Mouse (Mus musculus): ENCODE results near the gene Gfm1. TPM values are rescaled to one million over a fixed set of nuclear protein-coding genes. Genes with fewer than 3 reads are reported as not detected.
A peak's percentile ranks its signal among the peaks of the same experiment; 100 is the strongest.

Gene Gfm1
- total and polyA plus RNA-seq, 3 experiments, result 47.0 to 98.9 (median 74.9) TPM

GRCm38 (mm10) chr3:67459881-67460280 is 30.0 kb downstream of the Gfm1 start:
- no peaks in the 10 kb centered on the region for H3K9me3 ChIP-seq (replicated peaks; ENCODE audit: low read length)
- no peak overlapping the region for H3K4me2 ChIP-seq (ENCODE audit: insufficient read depth, low read depth, poor library complexity, severe bottlenecking)
- TF ChIP-seq ZKSCAN1 (IDR thresholded peaks at IDR 0.05; ENCODE audit: borderline replicate concordance, low read depth, low read length) (no peak), MAZ (IDR thresholded peaks at IDR 0.05; ENCODE audit: low read depth, low read length) (no peak)
- no peaks in the 10 kb centered on the region for H3K27me3 ChIP-seq (replicated peaks)
- in situ Hi-C loops (cut with MboI; ENCODE audit: low pct_ligation_motif_present, low pct_unique_long_range_greater_than_20kb, low sequenced_read_pairs) (no loop called here), dilution Hi-C loops (cut with MboI; ENCODE audit: extremely low pct_ligation_motif_present, extremely low pct_unique_long_range_greater_than_20kb, low sequenced_read_pairs) (no loop called here)
- no peak for DNase-seq (ENCODE audit: extremely low read depth)
- H3K4me1 ChIP-seq (ENCODE audit: control insufficient read depth in 1 of 2, insufficient read depth in 2 of 2), result peaks cover 3 to 24% of the 10 kb centered on the region in 2 experiments; a peak in 3 of 4 replicates
- H3K4me3 ChIP-seq (replicated peaks in 1 of 3; ENCODE audit: low read depth in 2 of 3, low read length in 2 of 3, poor library complexity in 1 of 3), result no peak overlapping the region
- no peak overlapping the region for H3K27ac ChIP-seq (ENCODE audit: insufficient read depth, low read depth)
- H3K79me2 ChIP-seq (replicated peaks; ENCODE audit: control insufficient read depth, extremely low read depth, insufficient read depth, poor library complexity, severe bottlenecking), result peaks cover 6% of the 10 kb centered on the region; the same call in 1 of the 2 replicates
- H3K9ac ChIP-seq (ENCODE audit: insufficient read depth, low read depth), result no peak overlapping the region
- peaks cover 45 to 63% of the 10 kb centered on the region in 2 experiments for H3K36me3 ChIP-seq (replicated peaks in 1 of 2; ENCODE audit: control insufficient read depth in 1 of 2, insufficient read depth in 1 of 2, low read length in 1 of 2)

- H3K4me2 ChIP-seq (ENCODE audit: insufficient read depth, low read depth, poor library complexity, severe bottlenecking), result 0 out of 2 replicates have a peak overlapping the region, but pooled peaks have one; percentile 16
- peaks cover 6% of the 10 kb centered on the region; the same call in 1 of the 2 replicates for H3K79me2 ChIP-seq (replicated peaks; ENCODE audit: control insufficient read depth, extremely low read depth, insufficient read depth, poor library complexity, severe bottlenecking)
- H3K4me1 ChIP-seq (ENCODE audit: control insufficient read depth in 1 of 2, insufficient read depth in 2 of 2), result peaks cover 3 to 24% of the 10 kb centered on the region in 2 experiments; a peak in 3 of 4 replicates
- no peak for DNase-seq (ENCODE audit: extremely low read depth)
- TF ChIP-seq MYC (IDR thresholded peaks at IDR 0.05; ENCODE audit: low read depth, low read length) (no peak), ELF1 (IDR thresholded peaks at IDR 0.05; ENCODE audit: low read depth, low read length) (no peak), ZC3H11A (IDR thresholded peaks at IDR 0.05; ENCODE audit: low read depth, low read length) (no peak), ZMIZ1 (IDR thresholded peaks at IDR 0.05; ENCODE audit: low read depth, low read length) (no peak), IRF4 (IDR thresholded peaks at IDR 0.05; ENCODE audit: low read depth, low read length) (no peak), E2F4 (IDR thresholded peaks at IDR 0.05; ENCODE audit: insufficient replicate concordance, low read depth, low read length) (no peak)
- peaks cover 34 to 56% of the 10 kb centered on the region in 2 experiments for H3K36me3 ChIP-seq (replicated peaks in 1 of 2; ENCODE audit: control insufficient read depth in 1 of 2, insufficient read depth in 1 of 2, low read length in 1 of 2)
- no peak overlapping the region for H3K9ac ChIP-seq (ENCODE audit: insufficient read depth, low read depth)
- H3K9me3 ChIP-seq (replicated peaks; ENCODE audit: low read length), result no peaks in the 10 kb centered on the region
- no peaks in the 10 kb centered on the region for H3K27me3 ChIP-seq (replicated peaks)
- in situ Hi-C loops (cut with MboI; ENCODE audit: low pct_ligation_motif_present, low pct_unique_long_range_greater_than_20kb, low sequenced_read_pairs), result no loop called here
- H3K4me3 ChIP-seq (replicated peaks in 1 of 3; ENCODE audit: low read depth in 2 of 3, low read length in 2 of 3, poor library complexity in 1 of 3), result no peak overlapping the region
- dilution Hi-C loops (cut with MboI; ENCODE audit: extremely low pct_ligation_motif_present, extremely low pct_unique_long_range_greater_than_20kb, low sequenced_read_pairs), result no loop called here
- H3K27ac ChIP-seq (ENCODE audit: insufficient read depth, low read depth), result no peak overlapping the region
Observed at GRCm38 (mm10) chr3:67462015-67462414, 32.1 kb downstream of the Gfm1 start.

- H3K27me3 ChIP-seq (replicated peaks), result no peaks in the 10 kb centered on the region
- dilution Hi-C loops (cut with MboI; ENCODE audit: extremely low pct_ligation_motif_present, extremely low pct_unique_long_range_greater_than_20kb, low sequenced_read_pairs) (no loop called here), in situ Hi-C loops (cut with MboI; ENCODE audit: low pct_ligation_motif_present, low pct_unique_long_range_greater_than_20kb, low sequenced_read_pairs) (no loop called here)
- no peak overlapping the region for H3K27ac ChIP-seq (ENCODE audit: insufficient read depth, low read depth)
- H3K4me3 ChIP-seq (replicated peaks in 1 of 3; ENCODE audit: low read depth in 2 of 3, low read length in 2 of 3, poor library complexity in 1 of 3), result peak overlapping the region; percentile 22 to 92 (median 68)
- H3K4me2 ChIP-seq (ENCODE audit: insufficient read depth, low read depth, poor library complexity, severe bottlenecking), result peak overlapping the region; percentile 96
- no peak for DNase-seq (ENCODE audit: extremely low read depth)
- H3K79me2 ChIP-seq (replicated peaks; ENCODE audit: control insufficient read depth, extremely low read depth, insufficient read depth, poor library complexity, severe bottlenecking), result peaks cover 6% of the 10 kb centered on the region; the same call in 1 of the 2 replicates
- H3K9me3 ChIP-seq (replicated peaks; ENCODE audit: low read length), result no peaks in the 10 kb centered on the region
- H3K4me1 ChIP-seq (ENCODE audit: control insufficient read depth in 1 of 2, insufficient read depth in 2 of 2), result peaks cover 3 to 24% of the 10 kb centered on the region in 2 experiments; a peak in 3 of 4 replicates
- H3K9ac ChIP-seq (ENCODE audit: insufficient read depth, low read depth), result no peak overlapping the region
- peaks cover 32 to 56% of the 10 kb centered on the region in 2 experiments for H3K36me3 ChIP-seq (replicated peaks in 1 of 2; ENCODE audit: control insufficient read depth in 1 of 2, insufficient read depth in 1 of 2, low read length in 1 of 2)
- TF ChIP-seq SIN3A (IDR thresholded peaks at IDR 0.05; ENCODE audit: low read length) (no peak), GABPA (IDR thresholded peaks at IDR 0.05; ENCODE audit: insufficient replicate concordance, low read depth, low read length) (no peak), E2F4 (IDR thresholded peaks at IDR 0.05; ENCODE audit: insufficient replicate concordance, low read depth, low read length) (no peak)
Observed at GRCm38 (mm10) chr3:67462578-67462977, 32.7 kb downstream of the Gfm1 start.

All from CH12.LX (cell line).